Mouse (Mus musculus) stomach, postnatal 0 days (tissue): ENCODE data around the gene Noct. TPM values are rescaled to one million over a fixed set of nuclear protein-coding genes. Genes with fewer than 3 reads are reported as not detected.

Experiments used
- ATAC-seq: fragments of 200-750 bp; cut with Nextera tagmentation; 2 replicates; pipeline ENCODE4 v1.8.0; 2017; ENCODE audit not compliant: low FRiP score, low TSS enrichment
- DNase-seq: peaks from one replicate; pipeline ENCODE4 v3.0.0-alpha.2; 2016; ENCODE audit warnings: low spot score
- H3K27ac ChIP-seq: fragments of 300-500 bp; sonication (generic); replicated peaks from 2 replicates; pipeline ENCODE4 v1.5.1; 2014; ENCODE audit warnings: mild to moderate bottlenecking, control low read depth
- H3K27me3 ChIP-seq: fragments of 300-500 bp; sonication (generic); 2 replicates; pipeline ENCODE4 v1.6.1; 2014; ENCODE audit warnings: low read length; ENCODE audit not compliant: control insufficient read depth, insufficient read depth
- H3K36me3 ChIP-seq: fragments of 300-500 bp; sonication (generic); 2 replicates; pipeline ENCODE4 v1.6.1; 2014; ENCODE audit warnings: low read length, mixed read lengths; ENCODE audit not compliant: control insufficient read depth, insufficient read depth
- H3K4me1 ChIP-seq: fragments of 300-500 bp; sonication (generic); replicated peaks from 2 replicates; pipeline ENCODE4 v1.6.1; 2014; ENCODE audit warnings: antibody characterized with exemption; ENCODE audit not compliant: control insufficient read depth, insufficient read depth
- H3K4me2 ChIP-seq: fragments of 300-500 bp; sonication (generic); replicated peaks from 2 replicates; pipeline ENCODE4 v1.6.1; 2014; ENCODE audit warnings: low read depth, mild to moderate bottlenecking, control low read depth, moderate library complexity
- H3K4me3 ChIP-seq: fragments of 300-500 bp; sonication (generic); 2 replicates; pipeline ENCODE4 v1.5.1; 2014; ENCODE audit warnings: low read depth, low read length, control low read depth
- H3K9ac ChIP-seq: fragments of 300-500 bp; sonication (generic); 2 replicates; pipeline ENCODE4 v1.6.1; 2014; ENCODE audit warnings: mild to moderate bottlenecking, low read length, control low read depth, mixed read lengths
- H3K9me3 ChIP-seq: fragments of 300-500 bp; sonication (generic); 2 replicates; pipeline ENCODE4 v1.6.1; 2016; ENCODE audit warnings: low read length; ENCODE audit not compliant: control insufficient read depth
- CTCF ChIP-seq: IDR thresholded peaks from 2 replicates; pipeline ENCODE4 v1.5.1; 2016; ENCODE audit warnings: antibody characterized with exemption, low read depth, mild to moderate bottlenecking, moderate library complexity
- EP300 ChIP-seq: optimal IDR thresholded peaks from 2 replicates; pipeline ENCODE3; 2016; ENCODE audit warnings: antibody characterized with exemption
- WGBS: fragments of 180-500 bp; shearing (Covaris S2); extraction: QIAGEN DNeasy Blood & Tissue Kit; methylation state at CpG from one replicate; pipeline ENCODE4 v1.1.7; 2014; 5-methylcytosine and 5-hydroxymethylcytosine counted together
- polyA plus RNA-seq: library from polyadenylated mRNA; unstranded; fragments of >200 nt; fragmentation: Nextera tagmentation; extraction: Ambion mirVana; gene quantifications from 2 replicates; pipeline ENCODE4 v1.2.1, GENCODE M21; 2015

Gene Noct
- polyA plus RNA-seq, 1 experiment from 2014 or later, result 7.5 TPM

DNA sequence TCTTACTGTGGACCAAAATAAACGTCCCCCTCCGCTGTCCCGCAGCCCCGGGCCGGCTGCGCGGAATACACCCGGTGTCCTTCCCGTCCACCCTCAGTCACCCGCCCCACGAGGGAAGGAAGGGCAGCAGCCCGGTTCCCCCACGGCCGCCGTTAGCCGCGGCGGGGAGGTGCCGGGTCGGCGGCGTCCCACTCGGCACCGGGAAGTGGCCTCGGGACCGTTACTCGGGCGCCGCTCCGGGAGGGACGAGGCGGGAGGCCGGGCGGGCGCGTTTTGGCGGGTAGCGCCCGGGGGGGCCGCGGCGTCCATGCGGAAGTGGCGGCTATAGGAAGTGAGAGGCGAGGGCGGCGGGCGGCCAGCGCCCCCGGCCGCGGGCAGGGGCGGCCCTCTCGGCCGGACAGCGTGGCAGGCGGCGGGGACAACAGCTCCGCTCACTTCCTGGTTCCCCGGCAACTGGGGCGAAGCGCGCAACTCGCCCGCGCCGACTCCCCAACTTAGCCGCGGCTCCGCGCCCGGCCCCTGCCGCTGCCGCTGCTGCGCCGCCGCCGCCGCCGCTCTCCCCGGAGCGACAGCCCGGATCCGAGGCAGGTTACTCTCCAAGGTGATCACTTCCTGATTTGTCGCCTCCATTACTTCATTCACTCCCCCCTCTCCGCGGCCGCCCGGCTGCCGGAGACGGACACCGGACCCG is 52.3 kb downstream of the Noct start:
- Histone ChIP-seq H3K9ac (peak overlapping the region; percentile 95), H3K4me1 (no peaks in the 10 kb centered on the region), H3K4me3 (peak overlapping the region; percentile 99), H3K27ac (peak overlapping the region; percentile 100), H3K36me3 (no peaks in the 10 kb centered on the region), H3K9me3 (no peaks in the 10 kb centered on the region), H3K27me3 (no peaks in the 10 kb centered on the region), H3K4me2 (peak overlapping the region; percentile 62)
- ATAC-seq, result peak; percentile 18
- TF ChIP-seq CTCF (no peak), EP300 (no peak)
- under 1% methylated on average over 55 of the region's 93 CpGs for WGBS
- DNase-seq, result peak; percentile 66

GRCm38 (mm10) chr3:51277201-51278150 is 53.2 kb downstream of the Noct start:
- no peaks in the 10 kb centered on the region for H3K27me3 ChIP-seq
- H3K27ac ChIP-seq, result peak overlapping the region; percentile 100
- 1% methylated on average over 69 of the region's 75 CpGs for WGBS
- no peaks in the 10 kb centered on the region for H3K9me3 ChIP-seq
- TF ChIP-seq EP300, result no peak
- TF ChIP-seq CTCF, result peak; percentile 10; the same call in 1 of the 2 replicates
- H3K9ac ChIP-seq, result peak overlapping the region; percentile 95
- DNase-seq (peak; percentile 91), ATAC-seq (peak; percentile 85)
- no peaks in the 10 kb centered on the region for H3K36me3 ChIP-seq
- peak overlapping the region; percentile 62 for H3K4me2 ChIP-seq
- H3K4me1 ChIP-seq, result no peaks in the 10 kb centered on the region
- peak overlapping the region; percentile 99 for H3K4me3 ChIP-seq

DNA sequence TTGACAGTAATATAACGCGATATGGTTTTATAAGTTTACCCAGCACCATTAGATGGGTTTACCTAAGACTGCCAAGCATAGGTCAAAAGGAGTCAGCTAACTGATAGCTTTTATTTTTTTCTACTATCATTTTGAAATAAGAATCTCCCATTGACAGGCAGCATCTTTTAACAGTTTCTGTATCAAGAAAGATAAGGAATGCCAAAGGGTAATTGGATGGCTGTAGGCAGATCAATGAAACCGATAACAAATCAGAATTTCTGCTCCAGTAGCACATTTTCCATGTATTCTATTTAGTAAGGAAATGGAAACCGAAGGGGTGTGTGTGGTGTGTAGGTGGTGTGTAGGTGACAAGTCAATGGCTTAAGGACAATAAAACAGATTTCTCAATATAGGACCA is 54.2 kb downstream of the Noct start:
- 61% methylated on average over 4 of the region's 4 CpGs for WGBS
- ATAC-seq, result no peak
- Histone ChIP-seq H3K27ac (no peak overlapping the region), H3K9ac (no peak overlapping the region), H3K4me3 (no peak overlapping the region), H3K4me2 (no peak overlapping the region), H3K36me3 (no peaks in the 10 kb centered on the region), H3K4me1 (no peaks in the 10 kb centered on the region), H3K27me3 (no peaks in the 10 kb centered on the region), H3K9me3 (no peaks in the 10 kb centered on the region)
- no peak for DNase-seq
- no peak for TF ChIP-seq CTCF
- TF ChIP-seq EP300, result no peak

- H3K27ac ChIP-seq, result no peak overlapping the region
- DNase-seq (no peak), ATAC-seq (no peak)
- H3K4me2 ChIP-seq, result no peak overlapping the region
- H3K4me3 ChIP-seq, result no peak overlapping the region
- H3K9me3 ChIP-seq, result no peaks in the 10 kb centered on the region
- no peaks in the 10 kb centered on the region for H3K4me1 ChIP-seq
- H3K36me3 ChIP-seq, result no peaks in the 10 kb centered on the region
- no peaks in the 10 kb centered on the region for H3K27me3 ChIP-seq
- 91% methylated on average over 4 of the region's 4 CpGs for WGBS
- no peak overlapping the region for H3K9ac ChIP-seq
- TF ChIP-seq EP300, result no peak
- TF ChIP-seq CTCF, result no peak
Measured at GRCm38 (mm10) chr3:51281727-51282126, 57.5 kb downstream of the Noct start.

GRCm38 (mm10) chr3:51284375-51284774 is 60.1 kb downstream of the Noct start:
- ATAC-seq (no peak), DNase-seq (no peak)
- Histone ChIP-seq H3K27ac (no peak overlapping the region), H3K9me3 (no peaks in the 10 kb centered on the region), H3K4me3 (no peak overlapping the region), H3K4me2 (no peak overlapping the region), H3K27me3 (no peaks in the 10 kb centered on the region), H3K4me1 (no peaks in the 10 kb centered on the region), H3K9ac (no peak overlapping the region), H3K36me3 (no peaks in the 10 kb centered on the region)
- TF ChIP-seq EP300, result no peak
- no peak for TF ChIP-seq CTCF
- WGBS, result 55% methylated on average over 1 of the region's 1 CpGs
